Mouse (Mus musculus) mature B cell (primary cell): ENCODE measurements around the gene Nxph3.

Experiments used
- in situ Hi-C: fragments of 300-500 bp; cut with MboI; formaldehyde crosslinking; loops from 2 replicates; pipeline ENCODE4 v1.14.3; 2019

Nxph3 gene

GRCm38 (mm10) chr11:95495883-95496282 lies 18.5 kb downstream of the Nxph3 start:
- in situ Hi-C loops: no loop called here

- in situ Hi-C loops: no loop called here
Measured at GRCm38 (mm10) chr11:95494374-95494773, 20.0 kb downstream of the Nxph3 start.

- in situ Hi-C loops: no loop called here
Measured at GRCm38 (mm10) chr11:95493950-95494349, 20.4 kb downstream of the Nxph3 start.

- in situ Hi-C loops: no loop called here
Measured at GRCm38 (mm10) chr11:95493010-95493409, 21.4 kb downstream of the Nxph3 start.

GRCm38 (mm10) chr11:95492256-95492655 lies 22.1 kb downstream of the Nxph3 start:
- in situ Hi-C loops: no loop called here

- in situ Hi-C loops: no loop called here
Measured at GRCm38 (mm10) chr11:95490104-95490503, 24.3 kb downstream of the Nxph3 start.

- in situ Hi-C loops: no loop called here
Measured at GRCm38 (mm10) chr11:95487237-95487636, 27.1 kb downstream of the Nxph3 start.

GRCm38 (mm10) chr11:95485634-95486033 lies 28.7 kb downstream of the Nxph3 start:
- in situ Hi-C loops: no loop called here

GRCm38 (mm10) chr11:95480662-95481061 lies 33.7 kb downstream of the Nxph3 start:
- in situ Hi-C loops: no loop called here

GRCm38 (mm10) chr11:95479458-95479857 lies 34.9 kb downstream of the Nxph3 start:
- in situ Hi-C loops: no loop called here

- in situ Hi-C loops: no loop called here
Measured at GRCm38 (mm10) chr11:95476323-95476722, 38.0 kb downstream of the Nxph3 start.

GRCm38 (mm10) chr11:95473456-95473855 lies 40.9 kb downstream of the Nxph3 start:
- in situ Hi-C loops: no loop called here

- in situ Hi-C loops: no loop called here
Measured at GRCm38 (mm10) chr11:95472942-95473341, 41.4 kb downstream of the Nxph3 start.

- in situ Hi-C loops: no loop called here
Measured at GRCm38 (mm10) chr11:95467731-95468130, 46.6 kb downstream of the Nxph3 start.

- in situ Hi-C loops: no loop called here
Measured at GRCm38 (mm10) chr11:95462168-95462567, 52.2 kb downstream of the Nxph3 start.

GRCm38 (mm10) chr11:95460872-95461271 lies 53.5 kb downstream of the Nxph3 start:
- in situ Hi-C loops: no loop called here
